Mouse (Mus musculus) lung, postnatal 10 days (tissue): ENCODE results near the gene Oas1d.
"Not testable (repeated sequence)": the region's sequence is repeated elsewhere in the genome, so short reads cannot be mapped to it uniquely, and the experiment has no call there.

ENCODE experiments used
- DNase-seq: peaks from one replicate; pipeline ENCODE4 v3.0.0; 2021

Gene Oas1d

DNA sequence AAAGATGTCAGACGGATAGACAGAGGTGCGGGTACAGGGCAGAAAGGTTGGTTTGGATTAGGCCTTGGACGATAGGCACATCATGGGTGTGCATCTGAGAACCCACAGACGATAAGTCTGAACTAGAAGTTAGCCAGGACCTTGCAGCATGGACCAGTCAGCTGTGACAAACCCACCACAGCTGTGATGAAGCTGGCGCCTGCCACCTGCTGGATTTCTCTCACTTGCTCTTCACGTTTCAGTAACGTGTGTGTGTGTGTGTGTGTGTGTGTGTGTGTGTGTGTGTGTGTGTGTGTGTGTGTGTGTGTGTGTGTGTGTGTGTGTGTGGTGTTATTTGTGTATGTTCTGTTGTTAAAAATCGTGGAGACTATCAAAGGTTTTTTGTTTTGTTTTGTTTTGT is at the start of gene Oas1d:
TSS of gene Oas1d (plus strand) at position 333 of the 400 bp plus-strand sequence.
- not testable (repeated sequence) for DNase-seq

DNA sequence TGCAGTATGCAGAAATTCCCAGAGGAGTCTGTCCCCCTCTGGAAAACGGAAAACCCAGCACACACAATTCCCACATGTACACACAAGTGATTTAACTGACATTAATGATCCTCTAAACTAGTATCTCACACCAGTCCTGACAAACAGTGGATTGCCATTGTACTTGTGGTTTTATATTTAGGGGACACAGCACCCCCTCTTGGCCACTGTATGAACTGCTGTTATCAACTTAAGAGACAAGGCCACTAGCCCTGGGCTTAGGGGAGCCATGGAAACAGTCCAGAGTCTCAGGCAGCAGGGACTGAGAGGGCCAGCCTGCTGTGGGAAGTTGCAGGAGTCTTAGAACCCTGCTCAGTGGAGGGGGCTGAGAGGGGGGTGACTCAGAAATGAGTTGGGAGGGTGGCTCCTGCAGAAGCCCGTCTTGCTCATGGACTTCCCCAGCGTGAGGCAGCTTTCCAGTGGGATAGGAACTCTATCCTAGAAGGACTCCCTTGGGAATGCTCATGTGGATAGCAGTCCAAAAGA is 48.9 kb upstream of the Oas1d start:
- peak; percentile 6 for DNase-seq

DNA sequence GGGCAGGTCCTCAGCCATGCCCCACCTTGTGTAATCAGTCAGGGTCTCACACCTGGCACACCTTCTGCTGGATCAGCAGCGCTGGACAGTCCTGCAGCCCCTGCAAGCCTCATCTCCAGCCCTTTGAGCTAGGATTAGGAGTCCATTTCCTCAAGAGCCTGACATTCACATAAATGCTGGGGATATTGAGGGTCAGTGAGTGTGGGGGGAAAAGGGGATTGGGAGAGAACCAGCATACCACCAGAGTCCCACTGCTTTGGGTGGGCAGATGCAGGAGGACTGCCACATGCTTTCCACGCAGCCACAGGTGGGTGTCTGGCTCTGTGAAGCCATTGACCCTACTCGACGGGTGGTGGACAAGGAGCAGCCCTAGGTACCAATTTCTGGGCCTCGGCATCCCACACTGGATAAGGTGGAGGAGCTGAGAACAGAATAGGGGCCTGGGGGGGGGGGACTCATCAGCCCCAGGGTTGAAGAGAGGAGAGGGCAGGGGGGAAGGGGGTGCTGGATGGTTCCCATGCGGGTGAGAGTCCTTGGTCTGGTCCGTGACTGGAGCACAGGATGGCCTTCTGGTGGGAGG is 44.8 kb upstream of the Oas1d start:
- no peak for DNase-seq

DNA sequence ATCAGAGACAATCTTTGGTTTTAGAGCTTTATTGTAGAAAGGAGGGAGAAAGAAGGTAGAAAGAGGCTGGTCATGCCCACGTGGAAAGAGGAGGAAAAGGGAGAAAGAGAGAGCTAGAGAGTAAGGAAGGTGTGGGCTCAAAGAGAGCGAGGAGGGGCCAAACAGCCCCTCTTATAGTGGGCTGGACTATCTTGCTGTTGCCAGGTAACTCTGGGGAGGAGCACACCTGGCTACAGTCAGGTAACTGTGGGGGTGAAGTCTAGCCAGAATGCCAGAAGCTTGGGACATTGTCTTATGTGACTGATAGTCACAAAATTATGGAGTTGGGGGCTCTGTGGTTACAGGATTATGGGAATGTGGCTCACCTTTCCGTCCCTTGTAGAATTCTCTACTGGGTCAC is 44.3 kb upstream of the Oas1d start:
- no peak for DNase-seq

DNA sequence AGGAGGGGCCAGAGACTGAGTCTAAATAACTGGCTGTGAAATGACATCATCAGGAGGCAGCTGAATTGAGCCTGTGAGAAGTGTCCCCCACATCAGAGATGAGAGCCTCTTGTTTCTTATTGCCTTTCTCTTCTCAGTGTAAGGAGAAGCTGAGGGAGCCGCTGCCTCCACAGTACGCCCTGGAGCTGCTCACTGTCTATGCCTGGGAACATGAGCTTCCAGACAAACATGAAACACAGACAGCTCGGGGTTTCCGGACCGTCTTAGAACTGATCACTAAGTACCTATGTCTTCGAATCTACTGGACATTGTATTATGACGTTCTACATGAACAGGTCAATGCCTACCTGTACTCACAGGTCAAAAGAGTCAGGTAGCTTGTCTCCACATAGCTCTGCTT is 43.6 kb upstream of the Oas1d start:
- DNase-seq: no peak

DNA sequence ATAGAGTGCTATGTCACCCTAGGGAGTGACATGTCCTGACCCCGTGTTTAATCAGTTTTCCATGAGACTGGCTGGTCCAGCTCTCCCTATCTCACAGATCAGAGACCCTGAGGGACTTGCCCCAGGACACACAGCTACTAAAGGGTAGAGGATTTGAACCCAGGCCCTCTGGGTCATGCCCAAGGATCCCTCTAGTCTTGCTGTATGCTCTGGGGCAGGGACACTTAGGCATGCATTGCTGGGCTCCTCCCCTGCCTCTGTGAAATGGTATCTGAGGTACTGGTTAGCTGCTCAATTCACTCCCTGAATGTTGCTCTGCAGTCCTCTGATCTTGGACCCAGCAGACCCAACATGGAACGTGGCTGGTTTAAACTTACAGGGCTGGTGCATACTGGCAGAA is 42.9 kb upstream of the Oas1d start:
- no peak for DNase-seq

DNA sequence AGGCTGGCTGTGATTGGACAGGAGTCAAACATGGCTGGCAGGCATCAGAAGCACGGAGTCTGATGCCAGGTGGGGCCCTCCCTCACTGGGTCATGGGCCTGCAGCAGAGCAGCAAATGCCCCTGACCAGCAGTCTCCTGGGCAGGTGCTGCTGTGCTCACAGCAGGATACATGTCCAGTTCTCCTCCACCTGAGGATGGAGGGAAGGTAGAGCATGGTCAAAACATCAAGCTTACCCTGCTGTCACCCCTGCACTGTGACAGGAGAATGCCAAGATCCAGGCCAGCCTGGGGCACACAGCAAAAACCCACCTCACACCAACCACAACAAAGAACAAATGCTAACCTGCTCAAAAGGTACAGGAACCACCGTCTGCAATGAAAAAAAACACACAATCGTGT is 37.5 kb upstream of the Oas1d start:
- DNase-seq: not testable (repeated sequence)

DNA sequence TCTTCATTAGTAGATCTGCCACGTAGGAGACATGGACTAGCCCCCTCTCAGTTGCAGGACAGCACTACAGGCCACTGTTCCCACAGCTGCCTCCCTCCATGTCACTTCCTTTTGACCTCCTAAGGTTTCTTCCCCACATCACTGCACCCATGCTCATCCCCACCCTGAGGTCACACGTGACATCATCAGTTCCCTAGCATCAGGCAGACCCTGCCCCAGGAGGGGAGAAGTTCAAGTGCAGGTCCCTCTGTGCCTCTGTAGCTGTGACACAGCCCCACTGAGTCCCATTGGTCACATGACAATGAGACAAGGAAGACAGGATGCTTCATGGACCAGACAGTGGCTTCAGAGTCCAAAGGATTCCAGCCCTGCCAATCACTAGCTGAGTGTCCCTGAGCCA is 36.9 kb upstream of the Oas1d start:
- not testable (repeated sequence) for DNase-seq

DNA sequence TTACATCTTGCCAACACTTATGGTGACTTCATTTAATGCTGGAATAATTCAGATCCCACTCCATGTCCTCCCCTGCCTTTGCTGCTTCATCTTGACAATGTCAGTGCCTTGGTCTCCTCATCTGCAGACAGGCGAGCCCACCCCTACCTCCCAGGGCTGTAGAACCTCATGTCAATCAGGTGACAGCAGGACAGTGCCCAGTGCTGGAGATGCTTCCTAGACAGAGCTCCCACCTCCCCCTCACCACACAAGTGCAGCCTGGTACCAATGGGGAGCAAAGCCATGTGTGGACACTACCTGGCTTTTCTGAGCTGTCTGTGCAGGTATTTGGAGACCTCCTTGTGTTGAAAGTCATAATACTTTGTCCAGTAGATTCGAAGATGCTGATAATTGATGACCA is 35.5 kb upstream of the Oas1d start:
- DNase-seq: not testable (repeated sequence)

DNA sequence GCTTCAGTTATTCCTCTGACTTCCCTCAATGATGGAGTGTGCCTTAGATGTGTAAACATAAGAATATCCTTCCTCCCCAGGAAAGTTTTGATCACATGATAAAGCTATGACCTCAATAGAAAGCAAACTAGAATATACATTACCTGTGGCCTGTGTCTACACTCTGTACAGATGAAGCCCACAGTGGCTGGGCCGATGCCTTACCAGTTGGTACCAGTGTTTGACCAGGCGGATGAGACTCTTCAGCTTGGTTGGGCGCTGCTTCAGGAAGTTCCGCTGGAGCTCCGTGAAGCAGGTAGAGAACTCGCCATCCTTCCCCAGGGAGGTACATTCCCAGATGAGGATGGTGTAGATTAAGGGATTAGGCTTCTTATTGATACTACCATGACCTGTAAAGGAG is 32.7 kb upstream of the Oas1d start:
- DNase-seq: not testable (repeated sequence)

DNA sequence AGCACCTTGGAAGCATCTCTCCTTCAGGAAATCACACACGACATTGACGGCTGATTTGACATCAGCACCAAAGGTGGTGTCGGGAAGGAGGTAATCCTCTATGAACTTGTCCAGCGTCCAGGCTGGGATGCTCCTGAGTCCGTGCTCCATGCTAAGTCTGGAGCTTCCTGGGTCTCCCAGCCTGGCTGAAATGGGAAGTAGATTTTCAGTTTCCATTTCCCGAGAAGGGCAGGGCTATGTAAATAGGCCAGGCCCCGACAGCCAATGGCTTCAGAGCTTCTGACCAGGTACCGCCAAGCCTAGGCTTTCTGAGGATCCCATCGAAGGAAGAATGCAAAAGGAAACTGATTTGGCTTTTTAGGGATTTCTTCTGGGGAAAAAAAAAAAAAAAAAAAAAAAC is 26.9 kb upstream of the Oas1d start, which contains the start of gene Oas1g:
TSS of gene Oas1g (minus strand) at position 201 of the 400 bp plus-strand sequence.
- DNase-seq: not testable (repeated sequence)

DNA sequence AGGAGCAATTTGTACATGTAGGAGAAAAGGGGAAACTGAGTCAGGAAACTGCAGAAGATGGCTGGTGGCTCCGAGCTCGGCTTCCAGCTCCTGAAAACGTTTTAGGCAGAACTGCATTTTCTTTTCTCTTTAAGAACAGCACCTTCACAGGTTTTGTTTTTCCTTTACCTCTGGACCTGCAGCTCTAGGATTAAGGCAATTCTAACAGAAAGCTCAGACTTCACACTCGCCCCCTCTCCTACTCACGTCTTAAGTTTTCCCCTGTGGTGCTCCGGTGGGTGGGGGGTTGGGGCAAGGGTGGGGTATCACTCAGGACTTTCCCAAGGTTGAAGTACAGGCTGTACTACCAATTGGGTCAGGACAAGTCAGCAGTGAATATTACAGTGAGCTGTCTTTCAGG is 26.5 kb upstream of the Oas1d start:
- DNase-seq: no peak

DNA sequence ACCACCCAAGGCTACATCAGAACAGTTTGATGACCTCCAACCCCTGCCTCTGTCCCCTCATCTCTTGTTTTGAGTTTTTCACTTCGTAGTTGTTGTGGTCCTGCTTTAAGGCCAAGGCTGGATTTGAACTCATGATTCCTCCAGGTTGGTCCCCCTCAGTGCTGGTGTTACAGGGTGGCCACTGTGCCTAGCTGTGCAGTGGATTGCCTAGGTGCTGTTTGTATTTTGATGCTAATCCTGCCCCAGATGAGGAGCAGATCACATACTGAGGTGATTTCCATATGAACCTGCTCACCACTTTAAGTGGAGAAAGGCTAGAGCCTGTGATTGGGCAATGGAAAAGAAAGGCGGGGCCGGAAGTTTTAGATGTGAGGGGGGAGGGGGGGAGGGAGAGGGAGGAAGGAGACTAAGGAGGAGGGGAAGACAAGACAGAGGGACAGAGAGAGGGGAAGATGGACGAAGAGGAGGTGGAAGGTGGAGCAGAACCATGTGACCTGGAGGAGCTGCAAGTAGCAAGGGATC is 26.0 kb upstream of the Oas1d start:
- not testable (repeated sequence) for DNase-seq

DNA sequence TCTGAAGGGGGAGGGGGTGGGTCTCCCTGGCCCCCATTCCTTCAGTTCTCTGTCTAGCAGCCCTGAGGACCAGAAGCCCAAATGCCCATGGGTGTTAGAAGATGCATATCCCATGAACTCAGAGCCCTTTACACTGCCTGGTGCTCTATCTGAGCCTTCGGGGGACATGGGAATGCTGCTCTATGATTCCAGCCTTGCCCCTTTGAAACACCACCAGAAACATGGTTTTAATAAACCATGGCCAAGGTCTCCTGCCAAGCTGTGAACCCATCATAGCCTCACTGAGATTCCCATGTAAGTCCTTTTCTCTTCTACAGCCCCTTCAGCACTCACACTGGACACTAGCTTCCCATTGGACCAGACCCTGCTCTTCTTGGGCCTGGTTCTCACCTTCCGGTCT is 24.3 kb upstream of the Oas1d start:
- DNase-seq: no peak

DNA sequence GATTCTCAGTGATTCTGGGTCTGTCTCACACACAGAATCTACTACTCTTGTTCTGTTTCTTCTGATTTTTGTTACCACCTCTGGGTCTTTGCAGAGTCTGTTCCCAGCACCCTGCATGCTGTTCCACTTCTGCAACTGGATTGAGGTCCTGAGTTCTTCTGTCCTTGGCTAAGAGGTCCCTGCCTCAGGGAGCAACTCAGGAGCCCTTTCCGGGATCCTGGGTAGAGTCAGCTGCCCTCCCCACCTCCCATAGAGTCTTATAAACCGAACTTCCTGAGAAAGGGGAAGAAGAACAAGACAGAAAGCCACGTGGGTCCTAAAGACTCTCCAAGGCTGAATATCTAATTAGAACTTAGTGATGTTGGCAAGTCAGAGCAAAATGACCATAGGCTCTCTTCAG is 23.3 kb upstream of the Oas1d start:
- DNase-seq: no peak

DNA sequence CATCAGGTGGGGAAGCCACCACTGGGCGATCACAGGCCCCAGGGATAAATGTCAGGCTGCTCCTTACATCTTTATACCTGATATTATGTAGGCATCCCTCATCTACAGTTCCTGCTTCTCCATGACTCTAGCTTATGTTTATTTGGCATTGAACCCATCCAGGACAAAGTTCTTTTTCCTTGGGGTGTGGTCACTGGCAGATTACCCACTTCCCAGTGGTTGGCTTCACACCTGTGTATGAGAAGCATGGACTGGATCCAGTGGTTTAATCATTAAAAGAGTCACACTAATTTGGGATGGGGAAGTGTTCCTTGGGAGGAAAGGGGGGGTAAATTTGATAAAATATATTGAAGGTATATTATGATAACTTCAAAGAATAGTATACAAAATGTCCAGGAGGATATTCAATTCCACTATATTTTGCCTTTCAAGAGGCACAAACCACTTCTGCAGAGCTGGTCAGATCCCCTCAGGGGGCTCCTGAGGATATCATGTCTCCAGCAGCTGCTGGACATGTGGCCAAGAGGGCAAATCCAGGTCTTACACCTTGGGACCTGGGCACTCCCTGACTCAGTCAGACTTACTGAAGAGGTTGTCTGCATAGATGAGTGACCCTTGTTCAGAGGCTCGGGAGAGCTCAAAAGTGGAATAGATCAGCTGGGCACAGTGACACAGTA is 22.6 kb upstream of the Oas1d start:
- DNase-seq: not testable (repeated sequence)

DNA sequence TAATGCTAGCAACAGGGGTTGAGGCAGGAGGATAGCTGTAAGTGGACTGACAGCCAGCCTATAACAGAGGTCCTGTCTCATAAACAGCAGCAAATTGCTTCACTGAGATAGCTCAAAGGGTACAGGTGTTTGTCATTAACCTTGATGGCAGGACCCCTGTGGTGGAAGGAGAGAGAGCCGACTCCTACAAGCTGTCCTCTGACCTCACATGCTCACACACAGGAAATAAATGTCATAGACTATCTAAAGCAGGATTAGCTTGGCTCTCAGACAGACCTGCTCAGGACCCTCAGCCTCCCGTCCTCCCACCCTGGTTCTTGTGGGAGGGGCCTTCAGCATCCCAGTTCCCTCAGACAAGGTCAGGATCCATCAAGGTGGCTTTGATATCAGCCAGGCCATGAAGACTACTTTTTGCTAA is 22.1 kb upstream of the Oas1d start:
- no peak for DNase-seq

DNA sequence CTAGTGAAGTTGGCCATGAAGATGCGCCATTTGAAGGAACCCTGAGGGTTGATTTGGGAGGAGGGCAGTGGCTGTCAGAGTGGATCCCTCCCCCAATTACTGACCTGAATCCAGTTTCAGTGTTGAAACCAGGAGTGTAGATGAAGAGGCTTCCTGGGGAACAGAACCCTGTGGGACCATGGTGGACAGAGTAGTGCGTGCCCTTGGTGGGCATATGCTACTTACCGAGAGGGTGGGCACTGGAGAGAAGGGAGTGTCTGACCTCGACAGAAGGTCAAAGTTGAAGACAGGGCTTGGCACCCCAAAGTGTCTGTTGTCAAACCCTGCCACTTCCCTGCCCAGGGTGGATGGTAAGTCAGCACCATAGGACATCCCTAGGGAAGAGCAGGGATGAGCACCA is 20.5 kb upstream of the Oas1d start:
- not testable (repeated sequence) for DNase-seq

DNA sequence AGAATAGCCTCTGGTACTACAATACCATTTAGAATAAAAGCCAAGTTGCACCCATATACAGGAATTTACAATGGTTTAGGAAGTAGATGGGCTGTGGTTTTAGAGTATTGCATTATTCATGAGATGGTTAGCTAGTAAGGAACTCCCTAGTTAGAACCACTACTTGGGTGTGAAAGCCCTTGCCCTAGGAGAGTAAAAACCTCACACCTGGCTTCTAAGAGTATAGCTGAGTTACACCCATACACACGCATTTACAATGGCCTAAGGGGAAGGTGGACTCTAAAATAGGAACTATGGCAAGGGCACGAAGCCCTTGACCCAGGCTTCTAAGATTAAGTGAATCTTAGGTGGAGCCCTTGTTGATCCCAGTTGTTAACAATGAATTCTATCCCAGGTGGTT is 19.6 kb upstream of the Oas1d start:
- DNase-seq: not testable (repeated sequence)

DNA sequence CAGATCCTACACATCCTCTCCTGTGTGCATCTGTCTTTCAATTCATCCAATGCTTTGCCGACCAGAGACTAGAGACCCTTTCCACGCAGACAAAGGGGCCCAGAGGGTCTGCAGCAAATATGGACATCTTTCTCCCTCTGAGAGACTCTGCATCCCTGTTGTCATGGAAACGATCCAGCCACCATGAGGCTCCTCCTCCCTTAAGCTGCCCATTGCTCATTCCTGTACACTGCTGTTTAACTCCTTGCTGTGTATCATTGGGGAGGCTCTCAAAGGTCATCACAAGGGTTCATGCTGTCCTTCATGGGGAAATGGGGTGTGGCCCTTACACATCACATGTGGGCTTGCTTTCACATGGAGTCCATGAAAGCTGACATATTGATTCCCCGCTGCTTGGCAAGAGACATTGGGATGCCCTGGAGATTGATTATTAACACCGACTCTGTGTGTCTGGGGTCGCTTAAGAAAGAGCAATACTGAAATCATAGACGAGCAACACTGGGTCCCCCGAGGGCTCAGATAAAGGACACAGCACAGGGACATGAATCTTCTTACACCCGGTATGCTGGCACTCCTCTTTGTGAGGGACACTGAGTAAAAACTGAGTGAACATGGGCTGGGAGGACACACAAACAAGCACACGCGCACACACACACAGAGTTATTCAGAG is 19.0 kb upstream of the Oas1d start:
- DNase-seq: no peak

DNA sequence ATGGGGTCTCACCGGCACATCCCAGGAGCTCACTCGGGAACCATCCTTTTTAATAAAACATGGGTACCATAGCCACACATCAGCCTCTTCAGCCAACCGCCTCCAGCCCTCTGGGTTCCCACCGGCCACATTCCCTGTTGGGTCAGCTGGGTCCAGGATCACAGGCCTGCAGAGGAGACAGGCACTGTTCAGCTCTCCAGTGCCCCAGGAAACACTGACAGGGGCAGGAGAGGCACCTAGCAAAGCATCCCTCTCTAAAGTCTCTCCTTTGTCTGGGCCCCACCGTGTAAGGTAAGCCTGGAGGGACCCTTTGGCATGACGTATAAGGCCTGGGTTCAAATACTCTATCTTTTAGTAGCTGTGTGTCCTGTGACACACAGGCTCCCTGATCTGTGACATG is 16.0 kb upstream of the Oas1d start:
- no peak for DNase-seq

DNA sequence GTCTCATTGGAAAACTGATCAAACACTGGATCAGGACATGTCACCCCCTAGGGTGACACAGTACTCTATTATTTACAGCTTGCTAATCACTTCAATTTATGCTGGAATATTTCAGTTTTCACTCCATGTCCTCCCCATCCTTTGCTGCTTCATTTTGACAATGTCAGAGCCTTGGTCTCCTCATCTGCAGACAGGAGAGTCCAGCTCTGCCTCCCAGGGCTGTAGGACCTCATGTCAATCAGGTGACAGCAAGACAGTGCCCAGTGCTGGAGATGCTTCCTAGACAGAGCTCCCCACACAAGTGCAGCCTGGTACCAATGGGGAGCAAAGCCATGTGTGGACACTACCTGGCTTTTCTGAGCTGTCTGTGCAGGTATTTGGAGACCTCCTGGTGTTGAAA is 15.6 kb upstream of the Oas1d start:
- no peak for DNase-seq

DNA sequence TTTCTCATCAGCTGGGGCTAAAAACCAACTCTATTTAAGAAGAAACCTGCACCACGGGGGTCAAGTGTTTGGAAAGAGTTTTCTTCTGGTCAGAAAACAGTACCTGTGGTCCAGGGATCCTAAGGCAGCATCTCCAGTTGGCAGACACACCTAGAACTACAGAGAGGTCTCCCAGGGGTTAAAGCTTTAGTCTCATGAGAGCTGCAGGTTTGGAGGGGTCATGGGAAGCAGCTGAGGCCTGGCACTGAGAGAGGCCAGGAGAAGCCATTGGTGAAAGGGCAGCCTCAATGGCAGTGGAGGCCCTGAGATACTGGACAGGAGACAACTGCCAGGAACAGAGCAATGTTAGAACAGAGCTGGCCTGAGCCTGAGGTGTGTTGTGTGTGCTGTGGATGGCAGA is 13.7 kb upstream of the Oas1d start:
- no peak for DNase-seq

DNA sequence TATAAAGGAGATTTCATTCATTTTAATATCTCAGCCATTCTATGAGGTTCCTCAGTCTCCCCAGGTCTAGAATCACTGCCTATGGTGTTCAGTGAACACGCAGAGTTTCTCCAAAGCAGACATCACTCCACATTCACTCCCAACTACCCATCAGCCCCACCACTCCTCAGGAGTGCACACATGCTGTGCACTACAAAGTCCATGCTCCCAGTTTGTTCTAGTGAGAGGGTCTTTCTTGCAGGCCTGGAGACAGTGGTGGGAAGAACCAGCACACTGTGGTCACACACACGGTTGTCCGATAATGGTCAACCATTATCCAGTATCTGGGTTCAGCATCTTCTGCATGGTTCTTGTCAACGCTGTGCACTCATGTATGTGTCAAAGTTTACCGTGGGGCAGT is 12.3 kb upstream of the Oas1d start:
- no peak for DNase-seq
